Mouse (Mus musculus) hindbrain, embryonic 12.5 days (tissue): ENCODE measurements at regions not wholly inside any gene's neighbourhood (a gene's known extent, or its start where the extent isn't known, plus 50 kb on each side); places are given as distances from the start of the nearest gene placed in this dataset.

ENCODE experiments used
- ATAC-seq: fragments of 200-750 bp; cut with Nextera tagmentation; 2 replicates; pipeline ENCODE4 v1.8.0; 2017; ENCODE audit warnings: moderate TSS enrichment; ENCODE audit not compliant: low FRiP score
- H3K27ac ChIP-seq: fragments of 300-500 bp; sonication (generic); 2 replicates; pipeline ENCODE4 v1.5.1; 2016; ENCODE audit warnings: mild to moderate bottlenecking
- H3K27me3 ChIP-seq: fragments of 300-500 bp; sonication (generic); 2 replicates; pipeline ENCODE4 v1.6.1; 2016; ENCODE audit warnings: mild to moderate bottlenecking
- H3K36me3 ChIP-seq: fragments of 300-500 bp; sonication (generic); 2 replicates; pipeline ENCODE4 v1.6.1; 2016; ENCODE audit warnings: mild to moderate bottlenecking
- H3K4me1 ChIP-seq: fragments of 300-500 bp; sonication (generic); 2 replicates; pipeline ENCODE4 v1.6.1; 2016
- H3K4me2 ChIP-seq: fragments of 300-500 bp; sonication (generic); replicated peaks from 2 replicates; pipeline ENCODE4 v1.6.1; 2016; ENCODE audit warnings: mild to moderate bottlenecking
- H3K4me3 ChIP-seq: fragments of 300-500 bp; sonication (generic); 2 replicates; pipeline ENCODE4 v1.5.1; 2016; ENCODE audit warnings: mild to moderate bottlenecking
- H3K9ac ChIP-seq: fragments of 300-500 bp; sonication (generic); 2 replicates; pipeline ENCODE4 v1.6.1; 2016; ENCODE audit warnings: mild to moderate bottlenecking, moderate library complexity
- H3K9me3 ChIP-seq: fragments of 300-500 bp; sonication (generic); replicated peaks from 2 replicates; pipeline ENCODE4 v1.6.1; 2016; ENCODE audit warnings: mild to moderate bottlenecking
- WGBS: fragments of 180-500 bp; shearing (Covaris S2); methylation state at CpG from one replicate; pipeline ENCODE4 v1.1.7; 2016; 5-methylcytosine and 5-hydroxymethylcytosine counted together

DNA sequence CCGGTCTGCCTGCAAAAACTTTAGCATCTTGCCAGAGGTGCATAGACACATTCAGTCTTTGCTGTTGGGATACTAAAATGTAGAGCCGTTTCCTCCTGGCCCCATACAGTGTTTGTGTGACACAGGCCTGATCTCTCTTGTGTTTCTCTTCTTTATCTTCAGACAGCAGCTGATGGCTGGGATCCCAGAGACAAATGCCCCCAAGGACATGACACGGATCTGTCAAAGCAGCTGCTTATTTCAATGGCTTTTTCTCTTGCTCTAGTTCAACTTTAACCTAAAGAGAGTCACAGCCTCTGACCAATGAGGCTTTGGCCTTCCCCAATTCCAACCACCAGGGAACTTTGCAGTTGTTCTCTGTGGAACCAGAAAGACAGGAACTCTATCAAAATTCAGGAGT lies 211.7 kb upstream of the Fam19a5 start:
- WGBS, result 71% methylated on average over 3 of the region's 3 CpGs
- Histone ChIP-seq H3K4me1 (no peaks in the 10 kb centered on the region), H3K27ac (no peak overlapping the region), H3K36me3 (no peaks in the 10 kb centered on the region), H3K27me3 (no peaks in the 10 kb centered on the region), H3K4me3 (no peak overlapping the region), H3K4me2 (no peak overlapping the region), H3K9me3 (no peaks in the 10 kb centered on the region), H3K9ac (no peak overlapping the region)
- ATAC-seq, result no peak

DNA sequence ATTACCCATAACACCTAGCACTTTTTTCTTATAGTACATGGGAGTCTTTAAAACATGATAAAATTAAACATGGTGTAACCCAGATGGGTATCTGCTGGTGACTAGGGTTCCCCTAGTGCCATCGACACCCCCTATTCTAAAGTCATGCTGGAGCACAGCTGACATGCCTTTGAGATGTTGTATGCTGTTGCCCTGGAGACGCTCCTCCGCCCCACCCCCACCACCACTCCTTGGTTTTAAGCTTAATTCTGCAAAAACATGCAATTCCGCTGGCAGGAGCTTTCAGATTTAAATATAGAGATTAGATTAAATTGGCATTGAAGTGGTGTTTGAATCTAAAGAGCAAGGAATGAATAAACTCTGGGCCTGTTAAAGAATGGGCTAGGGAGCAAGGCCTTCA lies 210.6 kb upstream of the Fam19a5 start:
- Histone ChIP-seq H3K4me1 (no peaks in the 10 kb centered on the region), H3K9me3 (no peaks in the 10 kb centered on the region), H3K36me3 (no peaks in the 10 kb centered on the region), H3K4me2 (no peak overlapping the region), H3K27ac (no peak overlapping the region), H3K27me3 (no peaks in the 10 kb centered on the region), H3K9ac (no peak overlapping the region), H3K4me3 (no peak overlapping the region)
- ATAC-seq, result no peak
- WGBS, result 79% methylated on average over 4 of the region's 4 CpGs

DNA sequence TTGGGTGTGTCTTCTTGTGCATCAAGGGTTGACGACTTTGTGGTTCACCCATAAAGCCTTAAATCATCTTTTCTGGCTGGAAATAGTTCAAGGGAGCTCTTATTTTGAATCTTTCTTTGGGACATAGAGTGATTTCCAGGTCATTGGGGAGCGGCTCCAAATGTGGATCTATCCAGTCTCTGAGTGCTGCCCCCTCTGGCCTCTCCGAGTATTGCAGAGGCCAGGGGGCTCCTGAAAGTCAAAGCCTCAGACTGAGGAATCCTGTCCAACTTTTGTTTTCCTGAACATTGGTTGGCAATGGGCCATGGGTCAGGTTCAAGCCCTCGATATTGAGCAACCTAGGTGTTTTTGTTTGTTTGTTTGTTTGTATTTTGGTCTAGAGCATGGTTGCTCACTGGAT lies 209.7 kb upstream of the Fam19a5 start:
- no peak overlapping the region for H3K4me3 ChIP-seq
- ATAC-seq, result no peak
- WGBS, result 76% methylated on average over 4 of the region's 4 CpGs

DNA sequence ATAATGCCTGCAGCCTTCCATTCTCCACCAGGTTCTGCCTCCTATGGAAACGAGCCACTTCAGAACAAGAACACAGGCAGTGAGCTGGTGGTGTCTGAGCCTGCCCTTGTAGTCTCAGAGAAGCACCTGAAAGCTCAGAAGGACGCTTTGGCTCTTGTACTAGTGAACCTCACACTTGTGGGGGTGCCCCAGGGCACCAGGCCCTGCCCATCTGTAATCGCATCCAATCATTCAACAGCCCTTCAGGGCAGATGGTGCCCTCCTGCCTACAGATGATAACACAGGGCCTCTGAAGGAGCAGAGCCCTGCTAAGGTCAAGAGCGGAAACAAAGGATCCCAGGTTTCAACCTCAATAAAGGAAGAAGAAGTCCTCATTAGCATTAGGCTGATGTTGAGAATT lies 208.8 kb upstream of the Fam19a5 start:
- Histone ChIP-seq H3K9me3 (no peaks in the 10 kb centered on the region), H3K4me3 (no peak overlapping the region), H3K9ac (no peak overlapping the region), H3K4me2 (no peak overlapping the region), H3K4me1 (no peaks in the 10 kb centered on the region), H3K27me3 (no peaks in the 10 kb centered on the region), H3K27ac (no peak overlapping the region), H3K36me3 (no peaks in the 10 kb centered on the region)
- no peak for ATAC-seq
- 76% methylated on average over 4 of the region's 4 CpGs for WGBS

More for the DNA sequence above, 209.7 kb upstream of the Fam19a5 start:
- Histone ChIP-seq H3K27ac (no peak overlapping the region), H3K36me3 (no peaks in the 10 kb centered on the region), H3K4me1 (no peaks in the 10 kb centered on the region), H3K4me2 (no peak overlapping the region), H3K9ac (no peak overlapping the region), H3K9me3 (no peaks in the 10 kb centered on the region), H3K27me3 (no peaks in the 10 kb centered on the region)

DNA sequence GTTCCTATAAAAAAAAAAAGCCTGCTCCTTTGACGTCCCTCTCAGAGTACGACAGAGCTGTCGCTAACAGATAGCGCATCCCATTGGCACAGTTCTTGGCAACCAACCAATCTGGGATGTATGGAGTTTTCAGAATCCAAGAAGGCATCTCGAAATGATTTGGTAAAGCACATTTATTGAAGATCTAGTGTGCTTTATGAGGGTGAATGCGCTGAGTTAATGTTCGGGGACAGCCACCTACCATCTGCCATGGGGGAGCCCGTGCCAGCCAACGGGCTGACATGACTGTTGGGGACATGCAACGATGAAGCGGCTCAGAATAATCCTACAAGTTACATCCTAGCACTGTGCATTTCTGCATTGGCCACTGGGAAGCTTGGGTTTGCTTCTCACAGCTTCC lies 208.4 kb upstream of the Fam19a5 start:
- 84% methylated on average over 11 of the region's 11 CpGs for WGBS
- no peak overlapping the region for H3K4me3 ChIP-seq
- H3K4me1 ChIP-seq, result no peaks in the 10 kb centered on the region
- no peak overlapping the region for H3K9ac ChIP-seq
- no peak overlapping the region for H3K4me2 ChIP-seq
- no peaks in the 10 kb centered on the region for H3K9me3 ChIP-seq
- H3K27me3 ChIP-seq, result no peaks in the 10 kb centered on the region
- no peaks in the 10 kb centered on the region for H3K36me3 ChIP-seq
- ATAC-seq, result no peak
- no peak overlapping the region for H3K27ac ChIP-seq

DNA sequence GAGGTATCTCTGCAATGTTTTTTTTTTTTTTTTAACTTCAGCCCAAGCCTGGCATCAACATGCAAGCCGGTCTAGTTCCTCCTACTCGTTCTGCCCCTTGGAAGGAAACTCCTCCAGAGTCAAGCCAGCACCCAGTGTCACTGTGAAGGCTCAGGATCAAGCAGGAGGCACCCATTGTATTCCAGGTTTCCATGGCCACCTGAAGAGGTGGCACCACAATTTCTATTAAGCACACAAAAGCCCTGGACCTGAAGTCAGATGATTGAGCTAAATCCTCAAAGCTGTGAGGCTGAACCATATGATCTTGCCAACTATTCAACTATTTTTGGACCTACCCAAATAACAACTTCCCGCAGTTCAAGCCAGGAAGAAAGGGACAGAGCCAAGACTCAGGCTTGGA lies 204.2 kb upstream of the Fam19a5 start:
- Histone ChIP-seq H3K9ac (no peak overlapping the region), H3K36me3 (no peaks in the 10 kb centered on the region), H3K4me1 (no peaks in the 10 kb centered on the region), H3K9me3 (no peaks in the 10 kb centered on the region), H3K4me2 (no peak overlapping the region), H3K27ac (no peak overlapping the region), H3K27me3 (no peaks in the 10 kb centered on the region), H3K4me3 (no peak overlapping the region)
- WGBS, result 71% methylated on average over 3 of the region's 3 CpGs
- no peak for ATAC-seq

DNA sequence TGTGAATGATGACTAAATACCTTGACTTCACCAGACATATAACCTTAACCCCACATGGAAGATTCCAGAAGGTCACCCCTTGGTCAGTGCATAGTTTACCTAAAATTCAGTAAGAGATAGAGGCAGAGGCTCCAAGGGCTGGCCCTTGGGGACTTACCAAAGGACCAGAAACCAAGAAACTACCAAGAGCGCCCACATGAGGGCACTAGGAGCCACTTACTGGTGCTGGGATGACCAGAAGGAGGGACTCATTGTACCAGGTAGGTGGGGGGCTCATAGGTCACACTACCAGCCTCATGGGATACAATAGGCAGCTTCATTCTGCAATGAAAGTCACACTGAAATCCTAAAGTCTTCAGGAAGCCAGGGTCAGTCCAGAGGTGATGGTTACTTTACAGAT lies 201.4 kb upstream of the Fam19a5 start:
- Histone ChIP-seq H3K27ac (no peak overlapping the region), H3K9me3 (no peaks in the 10 kb centered on the region), H3K4me2 (no peak overlapping the region), H3K4me1 (no peaks in the 10 kb centered on the region), H3K36me3 (no peaks in the 10 kb centered on the region), H3K4me3 (no peak overlapping the region), H3K27me3 (no peaks in the 10 kb centered on the region), H3K9ac (no peak overlapping the region)
- 86% methylated on average over 1 of the region's 1 CpGs for WGBS
- no peak for ATAC-seq

DNA sequence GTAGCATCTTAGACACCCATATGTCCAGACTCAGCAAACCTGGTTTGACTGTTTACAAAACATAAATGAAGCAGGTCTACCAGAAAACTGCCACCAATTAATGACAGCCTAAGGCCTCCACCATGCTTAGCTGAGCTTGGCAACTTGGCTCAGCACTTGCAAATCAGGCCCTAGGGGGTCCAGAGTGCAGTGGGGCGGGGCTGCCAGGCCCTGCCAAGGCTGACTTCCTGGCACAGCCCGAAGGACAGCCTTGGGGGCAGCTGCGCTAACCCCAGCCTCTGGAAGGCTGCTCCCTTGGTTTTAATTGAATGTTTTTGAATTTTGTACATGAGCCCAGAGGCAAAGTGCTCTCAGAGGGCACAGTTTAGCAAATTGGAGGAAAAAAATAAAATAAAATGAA lies 198.3 kb upstream of the Fam19a5 start:
- H3K9me3 ChIP-seq, result no peaks in the 10 kb centered on the region
- H3K9ac ChIP-seq, result no peak overlapping the region
- no peaks in the 10 kb centered on the region for H3K4me1 ChIP-seq
- no peak overlapping the region for H3K4me2 ChIP-seq
- H3K27me3 ChIP-seq, result no peaks in the 10 kb centered on the region
- no peak overlapping the region for H3K4me3 ChIP-seq
- WGBS, result 61% methylated on average over 3 of the region's 3 CpGs
- H3K36me3 ChIP-seq, result no peaks in the 10 kb centered on the region
- H3K27ac ChIP-seq, result no peak overlapping the region
- no peak for ATAC-seq

DNA sequence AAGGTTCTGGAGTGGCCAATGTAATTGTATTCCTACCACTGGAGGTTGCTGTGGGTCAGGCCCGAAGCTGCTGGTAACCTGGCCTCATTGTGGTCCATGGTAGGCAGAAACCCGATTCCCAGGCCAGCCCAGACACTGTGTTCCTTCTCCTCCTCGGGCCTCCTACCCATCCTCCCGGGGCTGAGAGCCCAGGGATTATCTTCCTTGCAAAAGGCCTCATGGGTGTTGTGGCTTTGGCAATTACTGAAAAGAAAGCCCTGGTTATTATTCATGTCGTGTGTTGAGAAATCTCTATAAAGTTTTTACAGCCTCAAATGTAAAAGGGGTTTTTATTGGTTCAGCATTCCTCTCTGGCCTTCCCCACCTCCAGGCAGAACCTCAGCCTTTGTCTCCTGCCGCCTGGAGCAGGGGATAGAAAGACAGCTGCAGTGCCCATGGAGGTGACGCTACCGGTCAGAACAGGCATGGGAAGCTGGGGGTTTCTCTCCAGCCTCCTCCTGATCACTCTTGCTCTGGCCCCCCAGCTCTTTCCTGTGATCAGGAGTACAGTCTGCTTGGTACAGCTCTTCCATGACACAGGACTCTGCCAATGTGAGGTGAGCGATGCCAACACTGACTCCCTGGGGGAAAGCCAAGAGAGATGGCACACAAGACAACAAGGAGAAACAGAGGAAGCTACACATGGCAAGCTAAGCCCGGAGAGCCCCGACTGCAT lies 194.4 kb upstream of the Fam19a5 start:
- Histone ChIP-seq H3K9me3 (no peaks in the 10 kb centered on the region), H3K27me3 (no peaks in the 10 kb centered on the region), H3K4me3 (no peak overlapping the region), H3K9ac (no peak overlapping the region), H3K36me3 (no peaks in the 10 kb centered on the region), H3K27ac (no peak overlapping the region), H3K4me1 (no peaks in the 10 kb centered on the region), H3K4me2 (no peak overlapping the region)
- WGBS, result 65% methylated on average over 11 of the region's 11 CpGs
- ATAC-seq, result no peak

DNA sequence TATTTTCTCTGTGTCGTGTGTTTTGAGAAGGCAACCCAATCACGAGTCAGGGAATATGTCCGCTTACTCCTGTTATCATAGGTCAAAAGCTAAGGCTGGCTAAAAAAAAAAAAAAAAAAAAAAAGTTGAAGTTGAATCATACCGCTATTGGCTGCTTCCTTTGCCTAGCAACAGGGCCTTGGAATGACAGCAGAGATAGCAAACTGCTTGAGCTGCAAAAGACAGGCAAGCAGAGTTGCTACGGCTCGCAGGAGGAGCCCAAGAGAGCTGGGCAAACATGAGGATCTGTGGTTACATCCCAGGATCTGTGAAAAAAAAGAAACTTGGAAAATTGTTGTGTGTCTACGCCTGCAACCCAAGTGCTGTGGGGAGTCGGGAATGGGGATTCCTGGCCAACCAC lies 191.3 kb upstream of the Fam19a5 start:
- no peak overlapping the region for H3K4me2 ChIP-seq
- no peaks in the 10 kb centered on the region for H3K4me1 ChIP-seq
- no peaks in the 10 kb centered on the region for H3K9me3 ChIP-seq
- ATAC-seq, result no peak
- H3K27ac ChIP-seq, result no peak overlapping the region
- H3K27me3 ChIP-seq, result no peaks in the 10 kb centered on the region
- H3K36me3 ChIP-seq, result no peaks in the 10 kb centered on the region
- H3K4me3 ChIP-seq, result no peak overlapping the region
- no peak overlapping the region for H3K9ac ChIP-seq
- WGBS, result 77% methylated on average over 8 of the region's 8 CpGs

DNA sequence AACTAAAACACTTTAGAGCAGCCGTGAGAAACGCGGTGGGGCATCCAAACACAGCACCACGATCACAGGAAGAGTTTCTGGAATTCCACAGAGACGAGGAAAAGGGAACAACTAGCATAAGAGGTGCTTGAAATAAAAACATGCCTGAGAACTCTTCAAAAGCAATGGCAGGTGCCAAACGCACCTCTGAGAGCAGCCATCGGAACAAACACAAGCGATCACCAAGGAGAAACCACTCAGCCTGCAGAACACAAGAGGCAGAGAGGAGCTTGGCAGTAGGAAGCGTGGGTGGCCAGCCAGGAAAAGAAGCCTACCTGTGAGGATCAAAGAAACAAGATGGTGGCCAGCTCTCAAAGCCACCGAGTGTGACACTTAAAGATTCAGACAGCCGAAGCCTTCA lies 190.2 kb upstream of the Fam19a5 start:
- no peaks in the 10 kb centered on the region for H3K4me1 ChIP-seq
- no peaks in the 10 kb centered on the region for H3K27me3 ChIP-seq
- 88% methylated on average over 11 of the region's 11 CpGs for WGBS
- no peak for ATAC-seq
- H3K4me3 ChIP-seq, result no peak overlapping the region
- H3K9ac ChIP-seq, result no peak overlapping the region
- no peak overlapping the region for H3K27ac ChIP-seq
- no peaks in the 10 kb centered on the region for H3K9me3 ChIP-seq
- no peak overlapping the region for H3K4me2 ChIP-seq
- no peaks in the 10 kb centered on the region for H3K36me3 ChIP-seq

DNA sequence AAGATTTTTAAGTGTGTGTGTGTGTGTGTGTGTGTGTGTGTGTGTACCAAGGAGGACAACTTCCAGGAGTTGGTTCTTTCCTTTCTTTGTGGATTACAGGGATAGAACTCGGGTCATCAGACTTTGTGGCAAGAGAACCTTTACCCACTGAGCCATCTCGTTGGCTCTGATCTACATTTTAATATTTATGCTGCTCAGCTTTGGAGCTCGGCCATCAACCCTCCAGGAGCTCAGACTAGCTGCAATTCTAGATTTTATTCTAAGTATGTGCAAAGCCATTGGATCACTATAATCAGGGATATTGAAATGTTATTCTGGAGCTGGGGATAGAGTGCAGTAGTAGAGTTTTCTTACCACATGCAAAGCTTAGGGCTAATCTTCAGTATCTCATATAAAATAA lies 183.6 kb upstream of the Fam19a5 start:
- Histone ChIP-seq H3K36me3 (no peaks in the 10 kb centered on the region), H3K27ac (no peak overlapping the region), H3K9me3 (no peaks in the 10 kb centered on the region), H3K27me3 (no peaks in the 10 kb centered on the region), H3K9ac (no peak overlapping the region), H3K4me2 (no peak overlapping the region), H3K4me3 (no peak overlapping the region), H3K4me1 (no peaks in the 10 kb centered on the region)
- 88% methylated on average over 3 of the region's 3 CpGs for WGBS
- ATAC-seq, result no peak

DNA sequence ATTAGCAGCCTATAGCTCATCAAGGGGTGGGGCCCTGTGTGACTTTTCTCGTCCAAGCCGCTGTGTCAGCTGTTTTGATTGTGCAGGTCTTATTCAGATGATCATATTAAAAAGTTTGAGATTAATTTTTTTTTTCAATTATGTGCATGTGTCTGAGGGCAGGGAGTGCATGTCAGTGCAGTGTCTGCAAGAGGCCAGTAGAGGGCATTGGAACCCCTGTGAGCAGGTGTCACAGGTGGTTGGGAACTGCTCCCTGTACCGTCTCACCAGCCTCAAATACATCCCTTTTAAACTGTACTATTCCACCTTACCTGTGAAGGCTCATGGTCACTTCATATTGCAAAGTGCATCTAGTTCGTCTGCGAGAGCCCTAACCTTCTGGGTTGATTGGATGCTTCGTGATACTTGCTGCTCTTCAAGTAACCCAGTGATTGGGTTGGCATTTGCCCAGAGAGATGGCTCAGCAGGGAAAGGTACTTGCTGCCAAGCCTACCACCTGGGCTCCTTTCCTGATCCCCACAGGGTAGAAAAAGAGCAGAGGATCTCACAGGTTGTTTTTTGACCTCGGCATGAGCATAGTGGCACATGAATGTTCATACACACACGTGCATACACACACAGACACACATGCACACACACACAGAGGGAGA lies 178.3 kb upstream of the Fam19a5 start:
- WGBS, result 47% methylated on average over 8 of the region's 8 CpGs
- H3K36me3 ChIP-seq, result no peaks in the 10 kb centered on the region

More for the DNA sequence above, 178.3 kb upstream of the Fam19a5 start:
- H3K4me3 ChIP-seq, result no peak overlapping the region
- H3K4me2 ChIP-seq, result no peak overlapping the region
- peaks cover 3% of the 10 kb centered on the region; the same call in 1 of the 2 replicates for H3K9me3 ChIP-seq
- no peaks in the 10 kb centered on the region for H3K4me1 ChIP-seq
- no peak overlapping the region for H3K9ac ChIP-seq
- H3K27ac ChIP-seq, result no peak overlapping the region
- no peak for ATAC-seq
- no peaks in the 10 kb centered on the region for H3K27me3 ChIP-seq
